Mouse (Mus musculus) skeletal muscle tissue, adult 2 months (tissue): ENCODE results near the gene Fads1.
A peak's percentile ranks its signal among the peaks of the same experiment; 100 is the strongest.

Experiments used
- DNase-seq: peaks from one replicate; pipeline ENCODE4 v3.0.0-alpha.2; 2012; ENCODE audit warnings: low read depth, low spot score

Fads1 gene

GRCm38 (mm10) chr19:10210885-10211284 lies 28.2 kb downstream of the Fads1 start:
- DNase-seq, result no peak

DNA sequence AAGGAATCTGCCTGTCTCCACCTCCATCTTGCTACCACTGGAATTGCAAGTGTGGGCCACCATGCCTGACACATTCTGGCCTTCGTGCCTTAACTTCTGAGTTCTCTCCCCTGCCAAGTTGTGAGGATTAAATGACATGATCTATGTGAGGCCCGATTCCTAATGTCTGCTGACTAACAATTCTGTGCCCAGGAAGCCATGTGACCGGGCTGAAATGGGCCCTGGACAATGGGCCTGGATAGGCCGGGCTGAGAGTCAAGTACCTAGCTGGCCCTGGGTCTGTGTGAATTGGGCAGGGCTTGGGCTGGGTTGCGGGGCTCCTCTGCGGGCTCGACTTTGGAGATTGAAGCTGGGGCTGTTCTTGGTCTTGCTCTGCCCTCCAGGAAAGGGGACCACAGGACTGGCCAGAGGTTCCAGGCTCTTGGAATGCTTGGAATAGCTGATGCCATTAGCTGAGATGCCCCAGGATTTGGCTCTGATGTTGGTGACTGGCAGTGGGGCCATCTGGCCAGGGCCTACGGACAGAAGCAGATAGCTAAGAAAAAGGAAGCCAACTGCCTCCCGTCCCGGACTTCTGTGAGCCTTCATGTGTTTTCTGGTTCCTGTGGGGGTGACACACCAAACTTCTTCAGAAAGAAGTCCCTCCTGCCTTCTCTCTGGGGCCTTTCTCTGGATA lies 31.2 kb downstream of the Fads1 start:
- no peak for DNase-seq

- no peak for DNase-seq
Observed at GRCm38 (mm10) chr19:10216101-10216500, 33.4 kb downstream of the Fads1 start.

- no peak for DNase-seq
Observed at GRCm38 (mm10) chr19:10219108-10219507, 36.4 kb downstream of the Fads1 start.

DNA sequence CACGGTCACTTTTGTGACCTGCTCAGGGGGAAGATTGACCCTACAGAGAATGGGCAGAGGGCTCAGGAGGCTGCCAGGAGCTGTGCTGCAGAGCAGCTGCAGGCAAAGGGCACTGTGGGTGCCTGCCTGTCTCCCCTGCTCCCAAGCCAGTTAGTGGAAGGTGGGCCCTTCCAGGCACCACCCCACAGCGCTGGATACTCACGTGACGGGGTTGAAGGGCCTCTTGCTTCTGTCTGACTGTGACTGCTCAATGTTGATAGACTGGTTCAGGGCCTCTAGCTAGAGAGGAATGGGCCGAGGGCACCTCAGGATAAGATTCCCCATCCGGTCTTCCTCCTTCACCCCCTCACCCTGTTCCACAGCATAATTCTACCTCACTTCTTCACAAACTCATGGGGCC lies 36.9 kb downstream of the Fads1 start:
- no peak for DNase-seq

- DNase-seq, result no peak
Observed at GRCm38 (mm10) chr19:10221585-10221984, 38.9 kb downstream of the Fads1 start.

GRCm38 (mm10) chr19:10222656-10223055 lies 40.0 kb downstream of the Fads1 start:
- no peak for DNase-seq

DNA sequence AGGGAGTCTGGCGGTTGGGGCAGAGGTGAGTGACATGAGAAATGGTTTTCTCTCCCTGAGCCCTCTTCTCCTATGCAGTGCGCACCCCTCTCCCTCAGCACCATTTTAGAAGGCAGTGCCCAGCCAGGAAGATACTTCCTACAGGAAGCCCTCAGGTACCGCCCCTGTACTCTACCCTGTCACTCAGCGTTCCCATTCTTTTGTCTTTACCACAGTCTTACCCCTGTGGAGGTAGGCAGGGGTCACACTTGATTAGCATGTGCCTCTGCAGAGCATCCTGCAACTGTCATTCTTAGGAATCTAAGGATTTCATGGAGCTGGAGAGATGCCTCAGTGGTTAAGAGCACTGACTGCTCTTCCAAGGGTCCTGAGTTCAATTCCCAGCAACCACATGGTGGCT lies 40.9 kb downstream of the Fads1 start:
- DNase-seq, result no peak

DNA sequence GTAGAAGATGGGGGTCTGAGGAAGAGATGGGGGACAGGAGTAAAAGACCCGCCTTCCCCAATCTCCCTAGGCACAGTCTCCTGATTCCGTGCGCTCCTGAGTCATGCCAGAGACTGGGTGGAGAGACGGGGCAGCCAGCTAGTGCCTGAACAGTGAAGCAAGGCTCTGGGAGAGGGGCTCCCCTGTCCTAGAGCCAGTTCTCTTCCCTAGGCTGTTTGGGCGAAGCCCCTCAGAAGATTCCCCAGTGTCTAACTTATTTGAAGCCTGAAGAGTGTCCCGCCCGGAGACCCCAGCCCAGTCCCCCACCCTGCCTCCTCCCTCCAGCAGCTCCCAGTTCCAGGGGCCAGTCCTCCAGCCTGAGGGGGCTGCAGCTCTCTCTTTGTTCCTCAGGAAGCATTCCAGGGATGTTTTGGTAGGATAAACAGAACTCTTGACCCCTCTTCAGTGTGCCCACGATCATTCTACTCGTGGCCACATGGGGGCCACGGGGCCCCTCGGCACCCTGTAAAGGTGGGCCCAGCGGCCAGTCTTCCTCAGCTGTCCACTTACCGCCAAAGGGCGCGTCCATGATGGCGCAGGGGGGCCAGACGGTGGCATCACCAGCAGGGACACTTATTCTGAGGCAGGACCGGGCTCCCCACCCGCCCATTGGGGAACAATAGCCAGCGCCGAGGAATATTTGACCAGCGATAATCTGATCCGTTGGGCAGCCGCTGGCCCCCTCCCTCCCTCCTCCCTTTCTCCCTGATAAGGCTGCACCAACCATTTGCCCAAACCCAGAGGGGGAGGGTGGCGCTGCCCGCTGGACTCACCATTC lies 42.2 kb downstream of the Fads1 start:
- no peak for DNase-seq

GRCm38 (mm10) chr19:10225767-10226166 lies 43.1 kb downstream of the Fads1 start:
- no peak for DNase-seq

GRCm38 (mm10) chr19:10231016-10231415 lies 48.3 kb downstream of the Fads1 start:
- DNase-seq, result no peak

DNA sequence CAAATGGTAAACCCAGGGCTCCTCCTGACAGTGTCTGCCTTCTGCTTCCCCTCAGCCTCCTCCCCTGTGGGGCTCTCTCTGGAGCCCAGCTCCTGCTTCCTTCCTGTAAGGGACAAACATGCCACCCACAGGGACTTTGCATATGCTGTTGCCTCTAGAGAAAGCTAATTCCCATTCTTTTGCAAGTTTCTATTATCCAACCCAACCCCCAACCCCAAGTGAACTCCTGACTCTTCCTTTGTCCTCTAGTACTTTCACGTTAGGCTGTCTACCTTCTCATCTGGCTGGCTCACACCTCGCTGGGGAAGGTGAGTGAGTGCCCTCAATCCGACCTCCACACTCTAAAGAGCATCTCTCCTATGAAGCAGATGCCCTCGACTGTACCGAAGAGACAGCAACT lies 49.2 kb downstream of the Fads1 start:
- DNase-seq, result no peak

DNA sequence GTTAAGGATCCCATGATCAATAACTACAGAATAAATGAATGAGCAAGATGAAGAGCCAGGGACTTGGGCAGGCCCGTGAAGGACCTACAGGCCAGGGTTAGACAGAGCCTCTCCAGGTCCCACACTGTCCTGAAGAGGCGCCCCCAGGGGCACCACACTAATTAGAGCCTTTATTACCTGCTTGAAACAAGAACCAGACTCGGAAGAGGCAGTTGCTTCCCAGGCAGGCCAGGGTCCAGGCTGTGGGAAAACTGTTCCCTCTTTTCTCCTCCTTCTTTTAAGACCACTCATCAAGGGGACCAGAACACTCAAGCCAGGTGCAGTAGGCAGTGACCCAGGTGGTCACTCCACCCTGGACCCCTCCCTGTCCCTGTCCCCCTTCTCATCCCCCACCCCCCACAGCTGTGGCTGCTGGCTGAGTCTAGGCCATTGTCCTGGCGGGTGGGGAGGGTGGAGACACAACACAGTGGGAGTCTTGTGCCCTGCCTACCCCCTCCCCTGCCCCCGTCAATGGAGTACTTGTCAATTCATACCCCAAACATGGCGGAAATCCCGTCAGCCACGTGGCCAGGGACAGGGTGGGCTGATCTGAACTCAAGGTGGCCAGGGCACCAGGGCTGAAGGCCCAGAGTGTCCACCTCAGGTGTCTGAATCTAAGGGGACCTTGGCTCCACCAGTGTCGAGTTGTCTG lies 49.8 kb downstream of the Fads1 start:
- DNase-seq, result no peak

DNA sequence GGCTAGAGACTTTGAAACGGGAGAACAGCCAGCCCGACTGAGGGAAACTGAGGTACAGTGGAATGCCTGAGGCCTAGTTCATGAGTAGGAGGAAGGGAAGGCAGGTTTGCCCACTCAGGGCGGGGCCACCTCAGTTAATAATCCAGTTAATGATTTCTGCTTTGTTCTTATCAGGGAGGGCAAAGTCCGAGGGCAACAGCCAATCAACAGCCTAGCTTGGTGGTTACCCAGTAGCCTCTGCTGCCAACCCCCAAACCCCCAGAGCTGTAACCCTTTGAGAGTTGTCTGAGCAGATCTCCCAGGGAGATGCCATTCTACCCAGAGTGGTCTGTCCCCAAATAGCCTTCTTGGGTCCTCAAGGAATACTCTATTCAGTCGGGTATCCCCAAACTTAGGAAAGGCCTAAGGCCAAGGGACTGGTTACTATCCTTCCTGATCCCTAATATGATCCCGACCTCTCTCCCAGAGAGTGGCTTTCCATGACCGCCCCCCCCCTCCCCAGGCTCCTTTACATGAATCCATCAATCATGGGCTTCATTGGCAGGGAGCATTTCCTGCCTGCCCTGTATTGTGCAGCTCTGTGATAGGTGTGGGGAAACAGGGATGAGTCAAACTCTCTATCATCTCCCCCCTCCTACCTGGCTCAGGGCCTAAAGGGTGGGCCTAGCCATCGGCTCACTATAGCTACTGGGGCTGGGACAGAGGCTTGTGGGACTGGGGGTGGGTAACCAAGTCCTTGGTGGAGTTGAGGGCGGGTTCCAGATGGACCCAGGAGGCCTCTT lies 53.3 kb downstream of the Fads1 start:
- no peak for DNase-seq

- DNase-seq, result no peak
Observed at GRCm38 (mm10) chr19:10238477-10238876, 55.8 kb downstream of the Fads1 start.

DNA sequence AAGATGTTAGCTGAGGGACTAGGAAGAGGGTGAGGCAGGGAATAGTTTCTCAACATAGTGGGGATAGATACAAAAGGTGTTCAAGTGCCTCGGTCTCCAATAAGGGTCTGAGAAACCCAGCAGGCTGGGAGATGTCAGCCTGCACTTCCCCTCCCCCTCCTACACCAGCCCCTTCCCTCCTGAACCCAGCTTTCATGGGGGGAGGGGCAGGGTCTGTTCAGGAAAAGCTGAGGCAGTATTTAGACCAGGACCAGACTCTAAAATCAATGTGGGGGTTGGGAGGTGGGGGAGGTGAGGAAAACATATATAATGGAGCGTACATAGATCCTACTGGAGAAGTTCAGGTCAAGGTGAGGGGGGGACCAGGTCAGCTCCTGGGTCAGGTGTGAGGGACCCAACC lies 56.7 kb downstream of the Fads1 start:
- no peak for DNase-seq

DNA sequence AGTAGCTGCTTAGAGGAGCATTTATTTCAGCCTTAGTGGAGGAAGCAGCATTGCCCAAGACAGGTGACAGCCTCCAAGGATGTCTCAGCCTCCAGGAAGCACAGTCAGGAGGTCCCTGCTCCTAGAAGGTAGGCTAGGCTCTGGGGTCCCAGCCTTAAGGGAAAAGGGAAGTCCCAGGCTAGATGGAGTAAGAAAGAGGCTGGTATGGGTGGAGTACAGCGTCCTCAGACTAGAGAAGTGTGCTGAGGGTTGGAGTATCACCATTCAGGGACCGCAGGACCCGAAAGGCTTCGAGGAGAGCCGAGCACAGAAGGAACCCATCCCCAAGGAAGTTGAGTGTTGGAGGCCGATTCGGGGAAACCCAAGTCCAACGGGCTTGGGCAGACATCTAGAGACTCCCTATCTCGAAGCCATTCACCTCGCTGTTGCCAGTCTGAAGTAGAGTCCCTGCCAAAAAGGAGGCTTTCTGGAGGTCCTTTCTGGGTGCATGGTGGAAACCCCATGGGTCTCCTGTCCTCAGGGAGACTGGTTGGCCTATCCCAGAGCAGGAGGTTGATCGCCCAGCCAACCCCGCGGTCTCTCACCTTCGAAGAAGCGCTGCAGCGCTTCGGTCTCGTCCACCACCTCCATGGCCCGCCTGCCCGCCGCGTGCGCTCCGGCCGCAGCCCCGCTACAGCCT lies 57.4 kb downstream of the Fads1 start:
- no peak for DNase-seq

DNA sequence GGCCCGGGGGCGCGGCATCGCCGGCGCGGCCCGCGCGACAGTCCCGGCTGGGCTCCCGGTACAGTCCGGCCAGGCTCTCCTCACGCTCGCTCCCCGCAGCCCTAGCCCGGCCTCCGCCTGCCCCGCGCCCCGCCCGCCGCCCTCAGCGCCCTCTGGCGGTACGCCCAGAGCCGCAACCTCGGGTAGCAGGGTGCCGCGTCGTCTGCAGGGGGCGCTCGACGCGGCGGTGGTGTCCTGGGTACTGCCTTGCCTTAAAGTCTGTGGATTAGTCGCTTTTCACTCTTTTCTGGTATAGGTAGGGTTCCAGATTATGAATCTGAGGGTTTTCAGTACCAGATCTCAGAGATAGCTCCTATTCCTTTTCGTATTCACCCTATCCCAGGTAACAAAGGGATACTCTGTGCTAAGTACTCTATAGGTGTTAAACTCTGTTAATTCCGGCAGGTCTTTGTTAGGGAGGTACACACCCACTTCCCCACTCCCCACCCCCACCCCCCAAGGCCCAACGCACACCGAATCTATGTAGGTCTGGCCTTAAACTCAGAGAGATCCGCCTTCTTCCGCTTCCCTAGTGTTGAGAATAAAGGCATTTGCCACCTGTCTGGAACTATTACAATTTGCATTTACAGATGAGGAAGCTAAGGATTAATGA lies 58.1 kb downstream of the Fads1 start, which contains the start of gene Myrf:
TSS of gene Myrf (minus strand) at position 95 of the 652 bp plus-strand sequence.
- DNase-seq, result peak; percentile 21

DNA sequence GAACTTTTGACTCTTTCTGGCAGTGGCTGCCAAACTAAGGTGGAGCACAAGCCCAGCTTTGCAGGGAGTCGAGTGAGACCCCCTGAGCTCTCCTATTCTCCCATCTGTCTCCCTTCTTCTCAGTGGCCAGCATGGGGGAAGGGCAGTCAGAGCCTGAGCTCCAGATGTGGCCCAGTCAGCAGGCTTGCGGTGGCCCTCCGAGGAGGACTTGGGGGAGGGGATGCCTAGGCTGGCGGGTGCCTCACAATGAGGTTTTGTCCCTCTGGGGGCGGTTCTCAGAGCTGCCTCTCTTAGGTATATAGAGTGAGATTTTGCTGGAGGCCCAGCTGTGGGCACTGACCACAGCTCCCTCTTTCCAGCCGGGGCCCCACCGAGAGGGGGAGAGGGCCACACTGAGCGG lies 60.2 kb downstream of the Fads1 start:
- no peak for DNase-seq

DNA sequence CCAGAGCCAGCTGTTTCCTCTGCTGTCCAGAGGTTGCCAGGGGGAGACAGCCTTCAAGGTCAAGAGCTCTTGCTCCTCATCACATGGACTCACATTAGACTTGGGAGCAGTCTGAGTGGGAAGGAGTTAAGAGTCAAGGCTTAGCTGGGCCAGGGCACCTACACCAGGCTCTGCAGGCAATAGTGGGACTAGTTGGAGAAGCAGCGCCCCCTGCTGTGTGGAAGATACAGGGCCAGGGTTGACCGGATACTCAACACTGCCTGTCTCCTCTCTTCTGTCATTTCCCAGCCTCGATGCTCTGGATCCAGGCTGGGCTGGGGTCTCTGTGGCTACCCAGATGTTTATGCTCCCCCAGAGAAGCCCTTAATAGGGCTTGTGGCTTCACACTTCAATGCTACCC lies 61.5 kb downstream of the Fads1 start:
- DNase-seq, result no peak
